8 mouse cellular contexts compared by ENCODE assay signal in the genomic region with DNA sequence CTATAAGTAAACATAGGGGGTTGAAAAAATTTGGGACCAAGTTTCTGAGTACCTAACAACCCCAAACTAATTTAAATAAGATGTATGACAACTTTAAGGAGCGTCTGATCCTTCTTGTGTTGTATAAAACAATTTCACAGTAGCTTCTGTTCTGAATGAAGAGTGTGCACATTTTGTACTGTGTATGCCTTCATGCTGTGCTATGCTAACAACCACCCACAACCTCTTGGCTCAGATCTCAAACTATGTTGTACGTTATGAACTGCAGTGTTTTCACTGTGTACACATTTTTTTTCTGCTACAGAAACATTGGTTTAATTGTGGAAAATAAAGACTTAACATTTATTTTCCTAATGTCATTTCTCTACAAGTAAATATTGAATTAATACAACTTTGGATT.
"Had no signal": no experiment of that assay in that cellular context is flagged by ENCODE, and none has a peak within 500 bp of the region (broad histone marks: within the 10 kb centered on the region; RNA-seq: fewer than 3 reads in every experiment).

No protein-coding gene starts in this region.

- ATAC-seq: intestine, embryonic 16.5 days; midbrain, embryonic 16.5 days had no signal

- DNase-seq: kidney, adult 2 months; kidney, postnatal 14 days; left cerebral cortex, postnatal 4 days; lung, adult 18-20 months; thymus, adult 18-20 months; thymus, postnatal 14 days had no signal
